Mouse (Mus musculus): ENCODE data around the gene Opcml. TPM values are rescaled to one million over a fixed set of nuclear protein-coding genes. Genes with fewer than 3 reads are reported as not detected.

Gene Opcml
- total and polyA plus RNA-seq, 2 experiments from 2014 or later, result 0.49 to 0.57 TPM

- WGBS, result 79% methylated on average over 8 of the region's 8 CpGs
- DNase-seq (ENCODE audit: low spot score) (no peak), ATAC-seq (ENCODE audit: insufficient read depth, low read depth) (no peak)
- Histone ChIP-seq H3K36me3 (replicated peaks; ENCODE audit: control insufficient read depth, insufficient read depth, low read length) (no peaks in the 10 kb centered on the region), H3K9me3 (replicated peaks; ENCODE audit: control insufficient read depth, low read length) (no peaks in the 10 kb centered on the region), H3K9ac (replicated peaks; ENCODE audit: low read depth, low read length) (no peak overlapping the region), H3K4me3 (ENCODE audit: low read depth, low read length) (no peak overlapping the region), H3K4me1 (ENCODE audit: control insufficient read depth, insufficient read depth) (no peaks in the 10 kb centered on the region), H3K27me3 (ENCODE audit: control insufficient read depth, insufficient read depth, low read length) (no peaks in the 10 kb centered on the region), H3K4me2 (ENCODE audit: low read depth, low read length) (no peak overlapping the region), H3K27ac (ENCODE audit: low read depth) (no peak overlapping the region)
- TF ChIP-seq EP300 (IDR thresholded peaks at IDR 0.05; ENCODE audit: low read depth), result no peak
- no peak for TF ChIP-seq CTCF (IDR thresholded peaks at IDR 0.05; ENCODE audit: low read depth)
These were observed 464.7 kb downstream of the Opcml start for GRCm38 (mm10) chr9:28255128-28255904.

GRCm38 (mm10) chr9:28255905-28256268, 465.3 kb downstream of the Opcml start:
- 78% methylated on average over 1 of the region's 1 CpGs for WGBS
- no peak overlapping the region for H3K4me3 ChIP-seq (ENCODE audit: low read depth, low read length)
- no peak for DNase-seq (ENCODE audit: low spot score)
- no peaks in the 10 kb centered on the region for H3K4me1 ChIP-seq (ENCODE audit: control insufficient read depth, insufficient read depth)
- H3K27ac ChIP-seq (ENCODE audit: low read depth), result no peak overlapping the region
- TF ChIP-seq CTCF (IDR thresholded peaks at IDR 0.05; ENCODE audit: low read depth), result no peak
- no peak for TF ChIP-seq EP300 (IDR thresholded peaks at IDR 0.05; ENCODE audit: low read depth)
- no peaks in the 10 kb centered on the region for H3K9me3 ChIP-seq (replicated peaks; ENCODE audit: control insufficient read depth, low read length)
- H3K4me2 ChIP-seq (ENCODE audit: low read depth, low read length), result no peak overlapping the region
- H3K9ac ChIP-seq (replicated peaks; ENCODE audit: low read depth, low read length), result no peak overlapping the region
- no peak for ATAC-seq (ENCODE audit: insufficient read depth, low read depth)
- no peaks in the 10 kb centered on the region for H3K36me3 ChIP-seq (replicated peaks; ENCODE audit: control insufficient read depth, insufficient read depth, low read length)
- no peaks in the 10 kb centered on the region for H3K27me3 ChIP-seq (ENCODE audit: control insufficient read depth, insufficient read depth, low read length)

GRCm38 (mm10) chr9:28261078-28261753, 470.6 kb downstream of the Opcml start:
- no peaks in the 10 kb centered on the region for H3K4me1 ChIP-seq (ENCODE audit: control insufficient read depth, insufficient read depth)
- WGBS, result 22% methylated on average over 7 of the region's 7 CpGs
- peak; percentile 24 for ATAC-seq (ENCODE audit: insufficient read depth, low read depth)

DNA sequence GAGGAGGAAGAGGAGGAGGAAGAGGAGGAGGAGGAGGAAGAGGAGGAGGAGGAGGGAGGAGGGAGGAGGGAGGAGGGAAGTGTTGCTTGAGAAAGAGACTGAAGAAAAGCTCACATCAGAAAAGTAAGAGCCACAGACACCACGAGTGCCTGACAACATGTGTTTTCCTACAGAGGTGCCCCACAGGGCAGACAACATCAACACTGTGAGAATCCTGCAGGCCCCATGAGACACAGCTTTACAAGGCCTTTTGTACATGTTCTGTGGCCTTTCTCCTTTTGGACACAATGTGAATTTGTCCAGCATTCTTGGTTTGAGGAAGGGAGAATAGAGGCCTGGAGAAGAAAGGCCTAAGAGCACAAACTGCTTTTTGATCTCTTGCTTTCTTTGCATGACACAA, 471.4 kb downstream of the Opcml start:
- Histone ChIP-seq H3K9ac (replicated peaks; ENCODE audit: low read depth, low read length) (no peak overlapping the region), H3K27me3 (ENCODE audit: control insufficient read depth, insufficient read depth, low read length) (no peaks in the 10 kb centered on the region), H3K27ac (ENCODE audit: low read depth) (no peak overlapping the region), H3K9me3 (replicated peaks; ENCODE audit: control insufficient read depth, low read length) (no peaks in the 10 kb centered on the region), H3K4me2 (ENCODE audit: low read depth, low read length) (no peak overlapping the region), H3K4me3 (ENCODE audit: low read depth, low read length) (no peak overlapping the region), H3K36me3 (replicated peaks; ENCODE audit: control insufficient read depth, insufficient read depth, low read length) (no peaks in the 10 kb centered on the region), H3K4me1 (ENCODE audit: control insufficient read depth, insufficient read depth) (no peaks in the 10 kb centered on the region)
- no peak for TF ChIP-seq CTCF (IDR thresholded peaks at IDR 0.05; ENCODE audit: low read depth)
- no peak for TF ChIP-seq EP300 (IDR thresholded peaks at IDR 0.05; ENCODE audit: low read depth)
- ATAC-seq (ENCODE audit: insufficient read depth, low read depth) (no peak), DNase-seq (ENCODE audit: low spot score) (no peak)
- WGBS, result 89% methylated on average over 1 of the region's 1 CpGs

More at GRCm38 (mm10) chr9:28261078-28261753, 470.6 kb downstream of the Opcml start:
- Histone ChIP-seq H3K4me2 (ENCODE audit: low read depth, low read length) (no peak overlapping the region), H3K4me3 (ENCODE audit: low read depth, low read length) (no peak overlapping the region), H3K36me3 (replicated peaks; ENCODE audit: control insufficient read depth, insufficient read depth, low read length) (no peaks in the 10 kb centered on the region), H3K27me3 (ENCODE audit: control insufficient read depth, insufficient read depth, low read length) (no peaks in the 10 kb centered on the region), H3K9me3 (replicated peaks; ENCODE audit: control insufficient read depth, low read length) (no peaks in the 10 kb centered on the region), H3K9ac (replicated peaks; ENCODE audit: low read depth, low read length) (no peak overlapping the region), H3K27ac (ENCODE audit: low read depth) (no peak overlapping the region)
- TF ChIP-seq EP300 (IDR thresholded peaks at IDR 0.05; ENCODE audit: low read depth) (no peak), CTCF (IDR thresholded peaks at IDR 0.05; ENCODE audit: low read depth) (peak; percentile 88)
- peak; percentile 68 for DNase-seq (ENCODE audit: low spot score)

- DNase-seq (ENCODE audit: low spot score) (no peak), ATAC-seq (ENCODE audit: insufficient read depth, low read depth) (no peak)
- H3K4me1 ChIP-seq (ENCODE audit: control insufficient read depth, insufficient read depth), result no peaks in the 10 kb centered on the region
- no peak for TF ChIP-seq CTCF (IDR thresholded peaks at IDR 0.05; ENCODE audit: low read depth)
- no peak overlapping the region for H3K4me2 ChIP-seq (ENCODE audit: low read depth, low read length)
- H3K9ac ChIP-seq (replicated peaks; ENCODE audit: low read depth, low read length), result no peak overlapping the region
- no peak overlapping the region for H3K27ac ChIP-seq (ENCODE audit: low read depth)
- 69% methylated on average over 2 of the region's 2 CpGs for WGBS
- H3K36me3 ChIP-seq (replicated peaks; ENCODE audit: control insufficient read depth, insufficient read depth, low read length), result no peaks in the 10 kb centered on the region
- no peaks in the 10 kb centered on the region for H3K27me3 ChIP-seq (ENCODE audit: control insufficient read depth, insufficient read depth, low read length)
- H3K4me3 ChIP-seq (ENCODE audit: low read depth, low read length), result no peak overlapping the region
- H3K9me3 ChIP-seq (replicated peaks; ENCODE audit: control insufficient read depth, low read length), result no peaks in the 10 kb centered on the region
These were observed 472.3 kb downstream of the Opcml start for GRCm38 (mm10) chr9:28262896-28263295.
